Mouse (Mus musculus) testis, adult 2 months (tissue): Measurements from ENCODE around the gene Myo6.

Experiments used
- CTCF ChIP-seq: fragments of 200-500 bp; IDR thresholded peaks from 2 replicates; pipeline ENCODE4 v1.5.1; 2012; ENCODE audit warnings: low read depth, mild to moderate bottlenecking, inconsistent platforms, low read length, moderate library complexity; ENCODE audit not compliant: control insufficient read depth, insufficient read depth, insufficient replicate concordance
- POLR2A ChIP-seq: fragments of 200-500 bp; IDR thresholded peaks from 2 replicates; pipeline ENCODE4 v1.6.1; 2012; ENCODE audit warnings: low read depth, mild to moderate bottlenecking, inconsistent platforms, low read length, moderate library complexity; ENCODE audit not compliant: control insufficient read depth

DNA sequence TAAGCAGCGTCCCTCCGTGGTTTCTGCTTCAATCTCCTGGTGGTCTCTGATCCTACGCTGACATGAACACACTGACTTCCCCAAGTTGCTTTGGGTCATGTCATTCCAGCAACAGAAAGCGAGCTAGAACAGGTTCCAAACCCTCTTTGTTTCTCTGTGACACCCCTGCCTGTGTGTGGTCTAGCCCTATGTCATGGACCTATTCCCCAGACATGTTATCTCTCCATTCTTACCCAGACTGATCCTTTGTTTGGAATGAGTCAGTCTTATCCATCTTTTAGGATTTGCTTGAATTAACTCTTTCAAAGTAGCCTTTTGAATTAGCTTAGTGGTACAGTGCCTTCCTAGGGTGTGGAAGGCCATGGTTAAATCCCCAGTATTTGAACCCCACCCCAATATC, 14.9 kb downstream of the Myo6 start:
- TF ChIP-seq POLR2A, result no peak
- TF ChIP-seq CTCF, result no peak
